ENCODE assay signal across 32 mouse cellular contexts in genomic region chr15:67954216-67954615, GRCm38 (mm10).
"Had no signal": no experiment of that assay in that cellular context is flagged by ENCODE, and none has a peak within 500 bp of the region (broad histone marks: within the 10 kb centered on the region; RNA-seq: fewer than 3 reads in every experiment).

No protein-coding gene starts in this region.

- H3K36me3 ChIP-seq: heart, embryonic 10.5 days; heart, embryonic 12.5 days; heart, embryonic 13.5 days; heart, embryonic 15.5 days; hindbrain, embryonic 10.5 days; hindbrain, embryonic 12.5 days; hindbrain, embryonic 13.5 days; hindbrain, embryonic 15.5 days; intestine, embryonic 15.5 days had no signal

- ATAC-seq: hindbrain, embryonic 16.5 days; hindbrain, postnatal 0 days; inflammation-experienced regulatory T-cells, adult 6 months; intestine, embryonic 15.5 days; intestine, embryonic 16.5 days; intestine, postnatal 0 days had no signal

- H3K4me1 ChIP-seq: heart, embryonic 10.5 days; hindbrain, embryonic 10.5 days; hindbrain, embryonic 12.5 days; hindbrain, embryonic 13.5 days; hindbrain, embryonic 15.5 days; intestine, embryonic 15.5 days had no signal

- DNase-seq: heart, postnatal 10 days; heart, postnatal 14 days; heart, postnatal 36 days; heart, postnatal 4 days; kidney, adult 11 months; kidney, adult 18-20 months; kidney, adult 2 months; kidney, adult 8-10 months; kidney, adult 9 months; kidney, postnatal 25 days; kidney, postnatal 36 days; kidney, postnatal 4 days; layer of hippocampus, adult 9-11 months; layer of hippocampus, postnatal 36 days had no signal

- H3K9me3 ChIP-seq: heart, embryonic 10.5 days; heart, embryonic 12.5 days; heart, embryonic 13.5 days; heart, embryonic 15.5 days; hindbrain, embryonic 10.5 days; hindbrain, embryonic 12.5 days; hindbrain, embryonic 13.5 days; hindbrain, embryonic 15.5 days; intestine, embryonic 15.5 days had no signal

- H3K9ac ChIP-seq: heart, embryonic 12.5 days; heart, embryonic 13.5 days; heart, embryonic 15.5 days; hindbrain, embryonic 12.5 days; hindbrain, embryonic 13.5 days; hindbrain, embryonic 14.5 days; hindbrain, embryonic 15.5 days; intestine, embryonic 15.5 days had no signal

- H3K27me3 ChIP-seq: heart, embryonic 12.5 days; heart, embryonic 13.5 days; heart, embryonic 15.5 days; hindbrain, embryonic 12.5 days; hindbrain, embryonic 13.5 days; hindbrain, embryonic 15.5 days; intestine, embryonic 15.5 days had no signal

- H3K27ac ChIP-seq: heart, embryonic 10.5 days; heart, embryonic 13.5 days; heart, embryonic 15.5 days; hindbrain, embryonic 10.5 days; hindbrain, embryonic 12.5 days; hindbrain, embryonic 13.5 days; hindbrain, embryonic 14.5 days; hindbrain, embryonic 15.5 days; hindbrain, postnatal 0 days; intestine, embryonic 15.5 days; layer of hippocampus, adult 2 months; left cerebral cortex, adult 2 months had no signal

- H3K4me2 ChIP-seq: heart, embryonic 11.5 days; heart, embryonic 12.5 days; heart, embryonic 13.5 days; heart, embryonic 15.5 days; hindbrain, embryonic 12.5 days; hindbrain, embryonic 13.5 days; hindbrain, embryonic 14.5 days; hindbrain, embryonic 15.5 days; intestine, embryonic 15.5 days had no signal

- H3K4me3 ChIP-seq: heart, embryonic 10.5 days; heart, embryonic 12.5 days; heart, embryonic 13.5 days; heart, embryonic 15.5 days; hindbrain, embryonic 10.5 days; hindbrain, embryonic 12.5 days; hindbrain, embryonic 13.5 days; hindbrain, embryonic 15.5 days; intestine, embryonic 15.5 days; layer of hippocampus, adult 2 months; left cerebral cortex, adult 2 months had no signal
